Mouse (Mus musculus) ES-Bruce4 (cell line): ENCODE data around the gene Fam20c. TPM values are rescaled to one million over a fixed set of nuclear protein-coding genes. Genes with fewer than 3 reads are reported as not detected.

Source experiments
- H3K27ac ChIP-seq: 2 replicates; pipeline ENCODE4 v1.5.1; 2012; ENCODE audit warnings: low read length, inconsistent platforms; ENCODE audit not compliant: insufficient read depth
- H3K27me3 ChIP-seq: 2 replicates; pipeline ENCODE4 v1.6.1; 2012; ENCODE audit warnings: mild to moderate bottlenecking, low read length, inconsistent platforms; ENCODE audit not compliant: control insufficient read depth, poor library complexity, insufficient read depth, severe bottlenecking
- H3K36me3 ChIP-seq: 2 replicates; pipeline ENCODE4 v1.6.1; 2012; ENCODE audit warnings: inconsistent platforms, mild to moderate bottlenecking, low read length, moderate library complexity; ENCODE audit not compliant: control insufficient read depth, poor library complexity, insufficient read depth, severe bottlenecking
- H3K4me1 ChIP-seq: one replicate; pipeline ENCODE4 v1.8.1; 2011; ENCODE audit warnings: low read length; ENCODE audit not compliant: control insufficient read depth, insufficient read depth
- H3K4me3 ChIP-seq: 2 replicates; pipeline ENCODE4 v1.5.1; 2011; ENCODE audit warnings: low read depth, mild to moderate bottlenecking, low read length
- H3K9ac ChIP-seq: 2 replicates; pipeline ENCODE4 v1.6.1; 2012; ENCODE audit warnings: low read depth, mild to moderate bottlenecking, inconsistent platforms; ENCODE audit not compliant: poor library complexity, severe bottlenecking
- H3K9me3 ChIP-seq: replicated peaks from 2 replicates; pipeline ENCODE4 v1.6.1; 2012; ENCODE audit warnings: mild to moderate bottlenecking, low read length, inconsistent platforms; ENCODE audit not compliant: control insufficient read depth, poor library complexity, insufficient read depth, severe bottlenecking
- CTCF ChIP-seq: IDR thresholded peaks from one replicate; pipeline ENCODE4 v1.8.1; 2011; ENCODE audit warnings: low read depth, low read length
- EP300 ChIP-seq: IDR thresholded peaks from 2 replicates; pipeline ENCODE4 v1.6.1; 2011; ENCODE audit warnings: low read depth, low read length; ENCODE audit not compliant: insufficient read depth
- POLR2A ChIP-seq: IDR thresholded peaks from one replicate; pipeline ENCODE4 v1.8.1; 2011; ENCODE audit warnings: low read length; ENCODE audit not compliant: insufficient read depth
- polyA plus RNA-seq: library from polyadenylated mRNA; stranded (reverse); fragments of >200 nt; gene quantifications from 2 replicates; pipeline ENCODE4 v1.2.4, GENCODE M21; 2011; ENCODE audit warnings: low read depth; ENCODE audit not compliant: missing spikeins, insufficient read depth, insufficient read length

Gene Fam20c
- polyA plus RNA-seq, 1 experiment = 0.88 TPM

GRCm38 (mm10) chr5:138840981-138841380 is 86.7 kb downstream of the Fam20c start:
- Histone ChIP-seq H3K4me3 (no peak overlapping the region), H3K27ac (no peak overlapping the region), H3K27me3 (no peaks in the 10 kb centered on the region), H3K9ac (no peak overlapping the region), H3K9me3 (peaks cover 3% of the 10 kb centered on the region; the same call in 1 of the 2 replicates), H3K36me3 (no peaks in the 10 kb centered on the region), H3K4me1 (no peaks in the 10 kb centered on the region)
- TF ChIP-seq POLR2A = no peak
- no peak for TF ChIP-seq CTCF
- TF ChIP-seq EP300 = no peak

GRCm38 (mm10) chr5:138843168-138843824 is 89.0 kb downstream of the Fam20c start:
- H3K27me3 ChIP-seq = no peaks in the 10 kb centered on the region
- H3K4me1 ChIP-seq = no peaks in the 10 kb centered on the region
- no peak overlapping the region for H3K9ac ChIP-seq
- H3K9me3 ChIP-seq = peaks cover 3% of the 10 kb centered on the region; the same call in 1 of the 2 replicates
- H3K4me3 ChIP-seq = no peak overlapping the region
- no peaks in the 10 kb centered on the region for H3K36me3 ChIP-seq
- no peak overlapping the region for H3K27ac ChIP-seq
- TF ChIP-seq CTCF (no peak), EP300 (no peak), POLR2A (no peak)

DNA sequence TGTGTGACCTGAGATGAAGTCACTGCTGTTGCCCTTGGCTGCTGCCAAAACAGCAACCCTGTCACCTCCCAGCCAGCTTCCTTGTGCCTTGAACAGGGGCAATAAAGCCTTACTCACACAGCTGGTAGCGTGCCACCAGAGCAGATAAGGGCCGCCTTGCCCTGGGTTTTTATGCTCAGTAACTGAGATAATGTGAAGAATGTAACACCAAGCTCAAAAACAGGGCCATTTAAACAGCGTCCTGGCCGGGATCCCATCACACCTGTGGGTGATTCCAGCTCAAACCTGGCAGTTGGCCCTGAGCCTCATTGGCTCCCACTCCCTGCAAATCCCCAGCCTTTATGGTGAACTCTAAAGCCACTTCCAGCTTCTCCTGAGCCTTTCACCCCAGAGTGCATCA is 92.2 kb downstream of the Fam20c start:
- H3K27me3 ChIP-seq = no peaks in the 10 kb centered on the region
- H3K9ac ChIP-seq = no peak overlapping the region
- no peaks in the 10 kb centered on the region for H3K36me3 ChIP-seq
- no peaks in the 10 kb centered on the region for H3K9me3 ChIP-seq
- H3K27ac ChIP-seq = no peak overlapping the region
- no peak overlapping the region for H3K4me3 ChIP-seq
- no peaks in the 10 kb centered on the region for H3K4me1 ChIP-seq
- no peak for TF ChIP-seq POLR2A
- TF ChIP-seq CTCF = no peak
- TF ChIP-seq EP300 = no peak

- TF ChIP-seq CTCF = peak; percentile 95
- TF ChIP-seq POLR2A = no peak
- Histone ChIP-seq H3K36me3 (no peaks in the 10 kb centered on the region), H3K27ac (no peak overlapping the region), H3K9me3 (no peaks in the 10 kb centered on the region), H3K4me3 (no peak overlapping the region), H3K27me3 (no peaks in the 10 kb centered on the region), H3K9ac (no peak overlapping the region), H3K4me1 (no peaks in the 10 kb centered on the region)
Measured at GRCm38 (mm10) chr5:138848102-138848501, 93.8 kb downstream of the Fam20c start.

GRCm38 (mm10) chr5:138849682-138850461 is 95.6 kb downstream of the Fam20c start:
- Histone ChIP-seq H3K27me3 (no peaks in the 10 kb centered on the region), H3K9ac (no peak overlapping the region), H3K4me1 (no peaks in the 10 kb centered on the region), H3K36me3 (no peaks in the 10 kb centered on the region), H3K27ac (no peak overlapping the region), H3K9me3 (no peaks in the 10 kb centered on the region), H3K4me3 (no peak overlapping the region)
- TF ChIP-seq CTCF (no peak), EP300 (no peak), POLR2A (no peak)

DNA sequence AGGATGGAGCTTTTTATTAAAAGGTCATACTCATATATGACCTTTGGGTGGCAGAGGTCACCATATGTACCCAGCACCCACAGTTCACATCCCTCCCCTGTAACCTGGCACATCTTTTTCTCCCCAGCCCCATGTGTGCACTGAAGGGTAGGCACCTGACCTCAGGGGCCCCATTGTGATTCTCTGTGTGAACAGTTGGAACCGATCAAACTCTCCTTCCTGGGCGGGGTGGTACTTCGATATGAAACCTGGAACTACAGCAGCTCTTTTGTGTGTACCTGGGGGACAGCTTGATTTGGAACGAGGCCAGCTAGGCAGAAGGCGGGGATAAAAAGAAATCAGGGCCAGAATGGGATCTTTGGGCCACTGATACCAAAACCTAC is 96.1 kb downstream of the Fam20c start:
- Histone ChIP-seq H3K9ac (no peak overlapping the region), H3K36me3 (no peaks in the 10 kb centered on the region), H3K4me3 (no peak overlapping the region), H3K4me1 (no peaks in the 10 kb centered on the region), H3K9me3 (no peaks in the 10 kb centered on the region), H3K27me3 (no peaks in the 10 kb centered on the region), H3K27ac (no peak overlapping the region)
- TF ChIP-seq POLR2A (no peak), CTCF (no peak), EP300 (no peak)
